Mouse (Mus musculus): ENCODE measurements at regions not wholly inside any gene's neighbourhood (a gene's known extent, or its start where the extent isn't known, plus 50 kb on each side); places are given as distances from the start of the nearest gene placed in this dataset.

- Histone ChIP-seq H3K4me2 (no peak overlapping the region), H3K9me3 (replicated peaks) (no peaks in the 10 kb centered on the region), H3K36me3 (no peaks in the 10 kb centered on the region), H3K27me3 (replicated peaks) (no peaks in the 10 kb centered on the region), H3K4me1 (peaks cover 10% of the 10 kb centered on the region), H3K27ac (no peak overlapping the region), H3K9ac (no peak overlapping the region), H3K4me3 (no peak overlapping the region)
- 19% methylated on average over 8 of the region's 8 CpGs for WGBS (ENCODE audit: insufficient replicate concordance)
- 0 out of 2 replicates have a peak, but pooled peaks have one; percentile 51 for ATAC-seq
Measured at GRCm38 (mm10) chr14:76912301-76913001, 124.1 kb upstream of the Ccdc122 start.

- Histone ChIP-seq H3K4me3 (no peak overlapping the region), H3K27me3 (replicated peaks) (no peaks in the 10 kb centered on the region), H3K27ac (no peak overlapping the region), H3K36me3 (no peaks in the 10 kb centered on the region), H3K4me2 (no peak overlapping the region), H3K9me3 (replicated peaks) (no peaks in the 10 kb centered on the region), H3K9ac (no peak overlapping the region), H3K4me1 (peaks cover 10% of the 10 kb centered on the region)
- WGBS (ENCODE audit: insufficient replicate concordance) = 70% methylated on average over 5 of the region's 5 CpGs
- ATAC-seq = no peak
Measured at GRCm38 (mm10) chr14:76911271-76911670, 125.3 kb upstream of the Ccdc122 start.

GRCm38 (mm10) chr14:76910186-76910585, 126.4 kb upstream of the Ccdc122 start:
- H3K4me3 ChIP-seq = no peak overlapping the region
- no peaks in the 10 kb centered on the region for H3K9me3 ChIP-seq (replicated peaks)
- no peak overlapping the region for H3K9ac ChIP-seq
- ATAC-seq = no peak
- no peak overlapping the region for H3K27ac ChIP-seq
- H3K4me1 ChIP-seq = peaks cover 10% of the 10 kb centered on the region
- no peaks in the 10 kb centered on the region for H3K36me3 ChIP-seq
- no peaks in the 10 kb centered on the region for H3K27me3 ChIP-seq (replicated peaks)
- WGBS (ENCODE audit: insufficient replicate concordance) = 68% methylated on average over 5 of the region's 5 CpGs
- no peak overlapping the region for H3K4me2 ChIP-seq

DNA sequence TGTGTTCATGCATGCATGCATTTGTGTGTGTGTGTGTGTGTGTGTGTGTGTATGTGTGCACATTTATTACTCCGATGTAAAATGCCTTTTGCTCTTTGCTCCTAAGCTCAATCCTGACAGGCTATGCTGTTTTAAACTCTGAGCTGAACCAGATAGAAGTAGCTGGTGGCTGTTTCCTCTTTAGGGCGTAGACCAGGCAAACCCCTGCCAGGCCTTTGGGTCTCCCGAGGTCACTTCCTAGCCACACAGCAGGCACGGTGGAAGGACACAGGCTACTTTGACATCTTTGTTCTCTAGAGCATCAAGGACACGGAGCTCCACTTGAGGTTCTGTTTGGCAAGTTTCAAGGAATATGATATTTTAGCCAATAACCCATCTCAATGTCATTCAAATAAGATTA, 128.6 kb upstream of the Ccdc122 start:
- Histone ChIP-seq H3K4me2 (no peak overlapping the region), H3K4me3 (no peak overlapping the region), H3K27ac (no peak overlapping the region), H3K4me1 (peaks cover 14% of the 10 kb centered on the region), H3K36me3 (no peaks in the 10 kb centered on the region), H3K9ac (no peak overlapping the region), H3K27me3 (replicated peaks) (no peaks in the 10 kb centered on the region), H3K9me3 (replicated peaks) (no peaks in the 10 kb centered on the region)
- no peak for ATAC-seq
- 36% methylated on average over 5 of the region's 5 CpGs for WGBS (ENCODE audit: insufficient replicate concordance)

- H3K9ac ChIP-seq = no peak overlapping the region
- H3K4me3 ChIP-seq = no peak overlapping the region
- ATAC-seq = no peak
- H3K27me3 ChIP-seq (replicated peaks) = no peaks in the 10 kb centered on the region
- H3K4me2 ChIP-seq = no peak overlapping the region
- H3K27ac ChIP-seq = no peak overlapping the region
- 58% methylated on average over 1 of the region's 1 CpGs for WGBS (ENCODE audit: insufficient replicate concordance)
- peaks cover 6% of the 10 kb centered on the region; the same call in 1 of the 2 replicates for H3K4me1 ChIP-seq
- H3K36me3 ChIP-seq = no peaks in the 10 kb centered on the region
- H3K9me3 ChIP-seq (replicated peaks) = no peaks in the 10 kb centered on the region
Measured at GRCm38 (mm10) chr14:76902962-76903757, 133.4 kb upstream of the Ccdc122 start.

GRCm38 (mm10) chr14:76901490-76901889, 135.1 kb upstream of the Ccdc122 start:
- no peaks in the 10 kb centered on the region for H3K36me3 ChIP-seq
- H3K9ac ChIP-seq = no peak overlapping the region
- no peaks in the 10 kb centered on the region for H3K27me3 ChIP-seq (replicated peaks)
- 73% methylated on average over 3 of the region's 3 CpGs for WGBS (ENCODE audit: insufficient replicate concordance)
- no peak overlapping the region for H3K27ac ChIP-seq
- no peak overlapping the region for H3K4me3 ChIP-seq
- H3K4me2 ChIP-seq = no peak overlapping the region
- ATAC-seq = no peak
- H3K4me1 ChIP-seq = peaks cover 6% of the 10 kb centered on the region; the same call in 1 of the 2 replicates
- no peaks in the 10 kb centered on the region for H3K9me3 ChIP-seq (replicated peaks)

- Histone ChIP-seq H3K27me3 (replicated peaks) (no peaks in the 10 kb centered on the region), H3K27ac (no peak overlapping the region), H3K9me3 (replicated peaks) (no peaks in the 10 kb centered on the region), H3K4me2 (no peak overlapping the region), H3K9ac (no peak overlapping the region), H3K36me3 (no peaks in the 10 kb centered on the region), H3K4me3 (no peak overlapping the region), H3K4me1 (peaks cover 6% of the 10 kb centered on the region; the same call in 1 of the 2 replicates)
- no peak for ATAC-seq
- WGBS (ENCODE audit: insufficient replicate concordance) = 28% methylated on average over 3 of the region's 3 CpGs
Measured at GRCm38 (mm10) chr14:76899331-76899730, 137.2 kb upstream of the Ccdc122 start.

DNA sequence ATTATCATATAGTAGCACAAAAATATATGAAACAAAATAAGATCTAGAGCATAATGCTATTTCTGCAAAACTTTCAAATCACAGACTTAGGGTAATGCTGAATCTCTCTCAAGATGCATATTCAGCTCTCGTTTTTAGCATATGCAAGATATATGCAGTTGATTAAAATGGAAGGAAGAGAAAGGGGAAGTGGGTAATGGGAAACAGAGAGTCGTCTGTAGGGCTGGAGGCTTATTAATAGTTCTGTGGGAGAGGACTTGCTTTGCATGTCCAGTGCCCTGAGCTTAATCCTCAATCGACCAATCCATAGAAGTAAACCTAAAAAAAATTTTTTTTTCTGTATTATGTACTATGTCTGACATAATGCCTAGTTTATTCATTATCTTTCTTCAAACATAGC, 148.9 kb upstream of the Ccdc122 start:
- Histone ChIP-seq H3K4me1 (peaks cover 31% of the 10 kb centered on the region), H3K9me3 (replicated peaks) (no peaks in the 10 kb centered on the region), H3K27me3 (replicated peaks) (peaks cover 8% of the 10 kb centered on the region; the same call in 1 of the 2 replicates), H3K27ac (no peak overlapping the region), H3K4me2 (no peak overlapping the region), H3K9ac (no peak overlapping the region), H3K4me3 (no peak overlapping the region), H3K36me3 (no peaks in the 10 kb centered on the region)
- ATAC-seq = no peak
- 13% methylated on average over 3 of the region's 3 CpGs for WGBS (ENCODE audit: insufficient replicate concordance)

DNA sequence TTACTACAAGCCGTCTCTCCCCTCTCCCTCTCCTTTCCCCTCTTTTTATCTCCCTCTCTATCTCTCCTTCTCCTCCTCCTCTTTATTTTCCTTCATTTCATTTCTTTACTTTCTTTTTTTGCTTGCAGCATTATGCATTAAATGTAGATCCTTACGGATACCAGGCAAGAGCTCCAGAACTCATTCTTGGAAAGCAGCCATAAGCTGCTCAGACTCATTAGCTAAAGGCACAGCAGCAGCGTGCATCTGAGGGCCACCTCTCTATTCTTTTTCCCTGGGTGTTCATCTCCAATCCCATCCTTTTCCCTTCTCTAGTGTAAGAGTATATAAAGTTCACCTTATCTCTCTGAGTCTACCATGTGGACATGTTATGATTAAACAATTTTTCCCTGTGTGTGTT, 149.4 kb upstream of the Ccdc122 start:
- Histone ChIP-seq H3K27ac (no peak overlapping the region), H3K4me1 (peaks cover 36% of the 10 kb centered on the region), H3K27me3 (replicated peaks) (peaks cover 6% of the 10 kb centered on the region; the same call in 1 of the 2 replicates), H3K4me3 (no peak overlapping the region), H3K9ac (no peak overlapping the region), H3K36me3 (no peaks in the 10 kb centered on the region), H3K9me3 (replicated peaks) (no peaks in the 10 kb centered on the region), H3K4me2 (no peak overlapping the region)
- no peak for ATAC-seq
- 53% methylated on average over 3 of the region's 3 CpGs for WGBS (ENCODE audit: insufficient replicate concordance)

- ATAC-seq = peak; percentile 97
- H3K27ac ChIP-seq = peak overlapping the region; percentile 90
- no peak overlapping the region; the same call in 1 of the 2 replicates for H3K4me3 ChIP-seq
- no peaks in the 10 kb centered on the region for H3K9me3 ChIP-seq (replicated peaks)
- H3K27me3 ChIP-seq (replicated peaks) = 0 out of 2 replicates have a peak, but pooled peaks cover 4% of the 10 kb centered on the region
- 41% methylated on average over 3 of the region's 3 CpGs for WGBS (ENCODE audit: insufficient replicate concordance)
- no peaks in the 10 kb centered on the region for H3K36me3 ChIP-seq
- H3K9ac ChIP-seq = no peak overlapping the region
- peaks cover 43% of the 10 kb centered on the region for H3K4me1 ChIP-seq
- peak overlapping the region; percentile 63 for H3K4me2 ChIP-seq
Measured at GRCm38 (mm10) chr14:76883231-76883651, 153.3 kb upstream of the Ccdc122 start.

GRCm38 (mm10) chr14:76882711-76883171, 153.8 kb upstream of the Ccdc122 start:
- Histone ChIP-seq H3K9ac (0 out of 2 replicates have a peak overlapping the region, but pooled peaks have one; percentile 23), H3K4me1 (peaks cover 43% of the 10 kb centered on the region), H3K27me3 (replicated peaks) (0 out of 2 replicates have a peak, but pooled peaks cover 4% of the 10 kb centered on the region), H3K36me3 (no peaks in the 10 kb centered on the region), H3K4me3 (no peak overlapping the region), H3K9me3 (replicated peaks) (no peaks in the 10 kb centered on the region), H3K27ac (peak overlapping the region; percentile 90), H3K4me2 (peak overlapping the region; percentile 63)
- peak; percentile 81 for ATAC-seq
- 27% methylated on average over 5 of the region's 5 CpGs for WGBS (ENCODE audit: insufficient replicate concordance)

DNA sequence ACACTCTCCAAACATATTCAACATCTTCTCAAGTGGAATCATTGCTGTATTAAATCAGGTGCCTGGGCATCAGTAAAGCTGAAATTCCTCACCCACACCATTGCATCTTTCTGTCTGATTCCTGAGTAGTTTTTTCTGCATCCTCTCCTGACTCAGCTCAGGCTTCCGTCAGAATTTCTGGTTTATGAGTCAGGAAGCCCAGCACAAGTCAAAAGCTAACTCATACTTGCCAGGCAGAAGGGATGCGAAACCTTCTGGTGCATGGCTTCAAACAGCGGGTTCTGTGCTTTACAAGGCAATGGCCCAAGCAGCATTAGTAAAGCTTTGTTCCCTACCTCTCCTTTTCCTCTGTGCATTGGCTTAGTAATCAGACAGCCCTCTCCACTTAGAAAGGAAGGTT, 155.7 kb upstream of the Ccdc122 start:
- Histone ChIP-seq H3K27ac (no peak overlapping the region), H3K4me3 (no peak overlapping the region), H3K4me2 (no peak overlapping the region), H3K9ac (no peak overlapping the region), H3K4me1 (peaks cover 31% of the 10 kb centered on the region), H3K36me3 (no peaks in the 10 kb centered on the region), H3K27me3 (replicated peaks) (no peaks in the 10 kb centered on the region), H3K9me3 (replicated peaks) (no peaks in the 10 kb centered on the region)
- ATAC-seq = no peak
- WGBS (ENCODE audit: insufficient replicate concordance) = 86% methylated on average over 3 of the region's 3 CpGs

All from liver, embryonic 12.5 days (tissue).